Mouse (Mus musculus) heart, embryonic 16.5 days (tissue): ENCODE results near the gene Cdkl4. TPM values are rescaled to one million over a fixed set of nuclear protein-coding genes. Genes with fewer than 3 reads are reported as not detected.
"Not testable (repeated sequence)": the region's sequence is repeated elsewhere in the genome, so short reads cannot be mapped to it uniquely, and the experiment has no call there.

Source experiments
- ATAC-seq: fragments of 200-750 bp; cut with Nextera tagmentation; replicated peaks from 2 replicates; pipeline ENCODE4 v1.8.0; 2017; ENCODE audit warnings: moderate number of reproducible peaks; ENCODE audit not compliant: insufficient read depth, low FRiP score; ENCODE audit errors: extremely low read depth
- H3K27ac ChIP-seq: fragments of 300-500 bp; sonication (generic); 2 replicates; pipeline ENCODE4 v1.5.1; 2014; ENCODE audit warnings: mild to moderate bottlenecking, low read length, control low read depth, moderate library complexity
- H3K27me3 ChIP-seq: fragments of 300-500 bp; sonication (generic); 2 replicates; pipeline ENCODE4 v1.6.1; 2014; ENCODE audit warnings: low read length, mixed read lengths; ENCODE audit not compliant: control insufficient read depth, insufficient read depth
- H3K36me3 ChIP-seq: fragments of 300-500 bp; sonication (generic); 2 replicates; pipeline ENCODE4 v1.6.1; 2014; ENCODE audit not compliant: control insufficient read depth, insufficient read depth
- H3K4me1 ChIP-seq: fragments of 300-500 bp; sonication (generic); 2 replicates; pipeline ENCODE4 v1.6.1; 2014; ENCODE audit warnings: low read length, mixed read lengths; ENCODE audit not compliant: control insufficient read depth, insufficient read depth
- H3K4me2 ChIP-seq: fragments of 300-500 bp; sonication (generic); 2 replicates; pipeline ENCODE4 v1.6.1; 2014; ENCODE audit warnings: low read depth, mild to moderate bottlenecking, control low read depth, low read length
- H3K4me3 ChIP-seq: fragments of 300-500 bp; sonication (generic); 2 replicates; pipeline ENCODE4 v1.5.1; 2014; ENCODE audit warnings: mild to moderate bottlenecking, control low read depth, low read length
- H3K9ac ChIP-seq: fragments of 300-500 bp; sonication (generic); 2 replicates; pipeline ENCODE4 v1.6.1; 2014; ENCODE audit warnings: low read length, control low read depth
- H3K9me3 ChIP-seq: fragments of 300-500 bp; sonication (generic); replicated peaks from 2 replicates; pipeline ENCODE4 v1.6.1; 2016; ENCODE audit warnings: low read length; ENCODE audit not compliant: control insufficient read depth
- WGBS: fragments of 180-500 bp; shearing (Covaris S2); extraction: QIAGEN DNeasy Blood & Tissue Kit; methylation state at CpG from one replicate; pipeline ENCODE4 v1.1.7; 2014; 5-methylcytosine and 5-hydroxymethylcytosine counted together
- polyA plus RNA-seq: library from polyadenylated mRNA; unstranded; fragments of >200 nt; fragmentation: Nextera tagmentation; extraction: Ambion mirVana; gene quantifications from 2 replicates; pipeline ENCODE4 v1.2.1, GENCODE M21; 2015

The Cdkl4 gene
- polyA plus RNA-seq, 1 experiment from 2014 or later, result 0.14 TPM

DNA sequence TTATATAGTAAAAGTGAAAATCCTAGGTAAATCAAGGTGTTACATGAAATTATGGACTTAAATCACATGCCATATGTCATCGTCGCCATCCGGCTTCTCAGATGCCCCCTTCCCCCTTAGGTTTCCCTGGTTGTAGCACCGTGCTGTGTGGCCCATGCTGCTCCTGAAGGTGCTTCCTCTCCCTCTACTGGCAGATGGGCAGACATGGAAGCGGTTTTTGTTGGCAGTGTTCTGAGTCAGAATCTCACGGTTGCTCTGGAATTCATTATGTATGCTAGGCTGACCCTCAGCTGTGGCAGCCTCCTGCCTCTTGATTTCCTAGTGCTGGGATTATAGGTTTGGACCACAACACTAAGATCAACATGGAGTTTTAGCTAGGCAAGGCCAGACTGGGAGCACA lies 40.5 kb downstream of the Cdkl4 start:
- WGBS, result 61% methylated on average over 6 of the region's 6 CpGs
- no peak overlapping the region for H3K9ac ChIP-seq
- no peak for ATAC-seq
- H3K36me3 ChIP-seq, result no peaks in the 10 kb centered on the region
- no peaks in the 10 kb centered on the region for H3K4me1 ChIP-seq
- H3K4me3 ChIP-seq, result no peak overlapping the region
- H3K27me3 ChIP-seq, result no peaks in the 10 kb centered on the region
- no peak overlapping the region for H3K4me2 ChIP-seq
- H3K9me3 ChIP-seq, result no peaks in the 10 kb centered on the region
- H3K27ac ChIP-seq, result no peak overlapping the region

DNA sequence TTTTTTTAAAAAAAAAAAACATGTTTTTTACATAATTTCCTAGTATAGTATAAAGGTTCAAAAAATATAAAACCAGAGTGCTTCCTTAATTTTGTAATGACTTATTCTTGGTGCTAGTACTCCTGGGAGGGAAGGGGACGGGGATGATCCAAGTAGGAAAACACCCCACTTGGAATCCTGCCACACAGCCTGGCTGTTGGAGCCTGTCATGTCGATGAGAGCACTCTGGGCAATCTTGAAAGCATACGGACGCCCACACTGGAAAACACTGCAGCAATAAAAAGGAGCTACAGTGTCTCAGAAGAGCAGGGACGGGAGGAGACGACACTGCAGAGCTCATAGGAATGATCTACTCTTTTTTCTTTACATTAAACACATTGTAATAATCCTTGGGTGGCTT lies 42.0 kb downstream of the Cdkl4 start:
- 42% methylated on average over 6 of the region's 6 CpGs for WGBS
- Histone ChIP-seq H3K4me2 (no peak overlapping the region), H3K36me3 (no peaks in the 10 kb centered on the region), H3K9ac (no peak overlapping the region), H3K4me1 (no peaks in the 10 kb centered on the region), H3K27me3 (no peaks in the 10 kb centered on the region), H3K9me3 (no peaks in the 10 kb centered on the region), H3K27ac (no peak overlapping the region), H3K4me3 (no peak overlapping the region)
- ATAC-seq, result no peak

DNA sequence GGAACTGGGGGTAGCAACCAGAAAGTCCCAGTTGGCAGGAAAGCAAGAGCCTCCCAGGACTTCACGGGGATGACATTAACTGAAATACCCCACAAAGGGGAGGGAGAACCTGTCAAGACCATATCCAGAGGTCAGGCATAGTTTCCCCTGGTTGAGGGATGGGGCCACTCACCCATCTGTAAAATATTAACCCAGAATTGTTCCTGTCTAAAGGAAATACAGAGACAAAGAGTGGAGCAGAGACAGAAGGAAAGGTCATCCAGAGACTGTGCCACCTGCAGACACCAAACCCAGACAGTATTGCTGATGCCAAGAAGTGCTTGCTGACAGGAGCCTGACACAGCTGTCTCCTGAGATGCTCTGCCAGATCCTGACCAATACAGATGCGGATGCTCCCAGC lies 46.3 kb downstream of the Cdkl4 start:
- H3K27me3 ChIP-seq, H3K9me3 ChIP-seq, H3K4me3 ChIP-seq, H3K4me1 ChIP-seq, ATAC-seq, H3K9ac ChIP-seq, H3K4me2 ChIP-seq, H3K27ac ChIP-seq, H3K36me3 ChIP-seq: not testable (repeated sequence)
- 46% methylated on average over 2 of the region's 2 CpGs for WGBS

DNA sequence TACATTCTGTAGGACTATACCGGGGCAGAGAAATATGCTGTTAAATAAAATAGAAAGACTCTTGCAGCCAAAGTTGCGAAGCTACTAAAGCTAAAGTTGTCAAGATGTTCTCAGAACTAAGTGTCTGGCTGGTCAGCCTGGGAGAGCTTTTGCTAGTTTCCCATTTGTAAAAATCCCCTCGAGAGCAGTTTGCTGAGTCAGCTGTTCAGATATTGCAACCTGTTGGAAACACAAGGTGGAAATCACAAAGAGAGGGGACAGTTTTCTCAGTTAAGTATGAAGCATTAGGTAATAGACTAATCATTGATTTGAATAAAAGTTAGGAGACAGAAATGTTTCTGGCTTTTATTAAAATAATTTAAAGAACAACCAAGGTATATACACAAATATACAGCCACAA lies 54.4 kb downstream of the Cdkl4 start:
- ATAC-seq, result no peak
- no peaks in the 10 kb centered on the region for H3K4me1 ChIP-seq
- no peak overlapping the region for H3K4me2 ChIP-seq
- no peaks in the 10 kb centered on the region for H3K36me3 ChIP-seq
- no peak overlapping the region for H3K4me3 ChIP-seq
- no peak overlapping the region for H3K9ac ChIP-seq
- 84% methylated on average over 3 of the region's 3 CpGs for WGBS
- no peaks in the 10 kb centered on the region for H3K9me3 ChIP-seq
- H3K27ac ChIP-seq, result no peak overlapping the region
- no peaks in the 10 kb centered on the region for H3K27me3 ChIP-seq

DNA sequence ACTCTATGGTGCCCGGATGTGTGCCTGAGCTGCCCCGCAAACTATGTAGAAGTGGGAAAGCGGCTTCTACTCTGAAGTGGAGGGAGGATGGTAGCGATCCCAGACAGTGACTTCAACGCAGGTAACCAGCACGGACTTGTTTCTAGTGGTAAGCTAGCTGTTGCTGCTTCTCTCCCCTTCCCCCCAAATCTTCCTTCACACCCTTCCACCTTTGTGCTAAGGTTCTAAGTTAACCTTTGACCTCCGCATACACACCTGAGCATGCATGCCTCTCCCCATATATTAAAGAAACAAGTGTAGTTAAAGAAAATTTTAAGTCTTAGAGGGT lies 55.4 kb downstream of the Cdkl4 start:
- Histone ChIP-seq H3K4me1 (no peaks in the 10 kb centered on the region), H3K36me3 (no peaks in the 10 kb centered on the region), H3K4me3 (no peak overlapping the region), H3K27ac (no peak overlapping the region), H3K9ac (no peak overlapping the region), H3K27me3 (no peaks in the 10 kb centered on the region), H3K9me3 (no peaks in the 10 kb centered on the region), H3K4me2 (no peak overlapping the region)
- ATAC-seq, result no peak
- 65% methylated on average over 7 of the region's 7 CpGs for WGBS

DNA sequence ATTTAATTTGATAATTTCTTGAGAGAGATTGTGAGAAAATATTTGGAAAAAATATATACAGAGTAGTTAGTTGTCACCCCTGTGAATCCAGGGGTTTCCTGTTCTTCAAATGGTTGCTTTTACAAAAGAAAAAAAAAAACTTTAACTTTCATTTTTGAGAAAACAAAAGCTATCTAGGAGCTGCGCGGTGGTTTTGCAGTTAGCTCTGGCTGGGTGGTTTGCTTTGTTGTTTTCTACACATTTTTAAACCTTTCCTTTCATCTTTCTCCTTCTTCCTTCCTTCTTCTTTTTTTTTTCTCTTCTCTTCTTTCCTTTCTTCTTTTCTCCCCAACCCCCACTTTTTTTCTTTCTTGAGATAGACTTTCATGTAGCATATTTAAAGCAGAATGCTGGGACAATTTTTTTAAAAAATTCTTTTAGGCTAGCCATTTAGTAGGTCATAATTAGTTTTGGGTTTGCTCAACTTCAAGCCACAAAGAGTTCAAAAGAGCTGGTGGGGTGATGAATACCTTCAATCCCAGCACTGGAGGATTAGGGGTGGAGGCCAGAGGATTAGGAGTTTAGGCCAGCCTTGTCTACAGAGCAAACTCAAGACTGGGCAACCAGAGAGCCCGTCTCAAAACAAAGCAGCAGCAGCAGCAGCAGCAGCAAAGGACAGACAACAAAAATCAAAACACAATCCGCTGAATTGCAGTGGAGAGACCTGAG lies 55.9 kb downstream of the Cdkl4 start:
- no peaks in the 10 kb centered on the region for H3K9me3 ChIP-seq
- no peak for ATAC-seq
- no peaks in the 10 kb centered on the region for H3K4me1 ChIP-seq
- no peak overlapping the region for H3K9ac ChIP-seq
- no peaks in the 10 kb centered on the region for H3K36me3 ChIP-seq
- H3K27me3 ChIP-seq, result no peaks in the 10 kb centered on the region
- H3K27ac ChIP-seq, result no peak overlapping the region
- no peak overlapping the region for H3K4me3 ChIP-seq
- WGBS, result 67% methylated on average over 4 of the region's 4 CpGs
- H3K4me2 ChIP-seq, result no peak overlapping the region

DNA sequence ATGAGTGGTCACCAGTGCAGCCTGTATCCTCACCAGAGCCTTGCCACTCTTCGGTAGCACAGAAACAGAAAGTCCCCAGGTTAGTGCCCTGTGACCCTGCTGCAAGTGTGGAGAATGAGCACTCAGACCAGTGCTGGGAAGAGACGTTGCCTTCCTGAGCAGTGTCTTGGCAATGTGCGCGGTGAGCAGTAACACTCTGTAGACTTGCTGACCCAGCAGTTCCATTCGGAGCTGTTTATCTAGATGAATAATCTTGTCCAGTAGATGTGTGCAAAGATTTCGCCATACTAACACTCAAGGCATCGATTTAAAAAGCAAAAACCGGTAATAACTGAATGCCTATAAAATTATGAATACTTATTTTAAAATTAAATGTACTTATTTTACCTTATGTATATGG lies 57.1 kb downstream of the Cdkl4 start:
- H3K36me3 ChIP-seq, result no peaks in the 10 kb centered on the region
- H3K4me3 ChIP-seq, result no peak overlapping the region
- no peaks in the 10 kb centered on the region for H3K9me3 ChIP-seq
- H3K27me3 ChIP-seq, result no peaks in the 10 kb centered on the region
- no peak overlapping the region for H3K27ac ChIP-seq
- no peaks in the 10 kb centered on the region for H3K4me1 ChIP-seq
- H3K4me2 ChIP-seq, result no peak overlapping the region
- WGBS, result 81% methylated on average over 8 of the region's 8 CpGs
- no peak for ATAC-seq
- H3K9ac ChIP-seq, result no peak overlapping the region

DNA sequence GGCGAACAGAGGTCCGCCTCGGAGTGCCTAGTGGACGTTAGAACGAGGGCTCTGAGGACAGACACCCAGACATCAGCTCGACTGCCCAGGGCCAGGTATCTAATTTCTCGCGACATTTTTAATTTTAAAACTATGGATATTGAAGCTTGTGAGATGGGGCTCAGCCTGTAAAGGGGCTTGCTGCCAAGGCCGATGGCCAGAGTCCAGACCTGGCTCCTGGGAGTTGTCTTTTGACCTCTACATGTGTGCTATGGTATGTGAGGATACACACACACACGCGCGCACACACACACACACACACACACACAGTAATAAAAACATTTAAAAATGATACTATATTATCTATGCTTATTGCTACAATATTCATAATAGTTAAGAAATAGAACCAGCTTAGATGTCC lies 58.8 kb downstream of the Cdkl4 start:
- Histone ChIP-seq H3K36me3 (no peaks in the 10 kb centered on the region), H3K4me3 (no peak overlapping the region), H3K27ac (no peak overlapping the region), H3K4me1 (peaks cover 2% of the 10 kb centered on the region; the same call in 1 of the 2 replicates), H3K27me3 (no peaks in the 10 kb centered on the region), H3K9ac (no peak overlapping the region), H3K4me2 (no peak overlapping the region), H3K9me3 (no peaks in the 10 kb centered on the region)
- WGBS, result 88% methylated on average over 12 of the region's 12 CpGs
- no peak for ATAC-seq

DNA sequence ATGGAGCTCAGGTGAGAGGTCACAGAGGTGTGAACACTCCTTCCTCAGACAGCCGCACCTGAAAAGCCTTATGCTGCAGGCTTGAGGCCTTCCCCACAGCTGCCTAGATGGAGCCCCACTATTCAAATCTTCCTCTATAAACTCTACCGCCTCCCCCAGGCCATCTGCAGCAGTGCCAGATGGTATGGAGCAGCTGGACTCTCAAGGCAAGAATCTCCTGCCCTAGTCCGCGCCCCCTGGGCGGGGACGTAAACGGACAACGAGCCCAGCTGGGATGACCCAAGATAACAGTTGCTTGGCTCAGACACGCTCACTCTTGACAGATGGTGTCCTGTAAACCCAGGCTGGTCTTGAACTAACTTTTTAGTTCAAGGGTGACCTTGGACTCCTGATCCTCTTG lies 60.4 kb downstream of the Cdkl4 start:
- Histone ChIP-seq H3K4me3 (no peak overlapping the region), H3K4me1 (peaks cover 4% of the 10 kb centered on the region; the same call in 1 of the 2 replicates), H3K4me2 (no peak overlapping the region), H3K36me3 (no peaks in the 10 kb centered on the region), H3K9me3 (0 out of 2 replicates have a peak, but pooled peaks cover 2% of the 10 kb centered on the region), H3K9ac (no peak overlapping the region), H3K27ac (no peak overlapping the region), H3K27me3 (no peaks in the 10 kb centered on the region)
- ATAC-seq, result no peak
- 70% methylated on average over 9 of the region's 9 CpGs for WGBS
